Mouse (Mus musculus) mouse trophoblast stem cell (cell line): ENCODE results near the gene Sly.
"Not testable (repeated sequence)": the region's sequence is repeated elsewhere in the genome, so short reads cannot be mapped to it uniquely, and the experiment has no call there.

Source experiments
- in situ Hi-C, 2 experiments: fragments of 300-500 bp; cut with MseI, MboI; formaldehyde crosslinking; loops; 2 replicates in 1 of 2; 3 replicates in 1 of 2; pipeline ENCODE4 v1.15.1; 2025

Sly gene

DNA sequence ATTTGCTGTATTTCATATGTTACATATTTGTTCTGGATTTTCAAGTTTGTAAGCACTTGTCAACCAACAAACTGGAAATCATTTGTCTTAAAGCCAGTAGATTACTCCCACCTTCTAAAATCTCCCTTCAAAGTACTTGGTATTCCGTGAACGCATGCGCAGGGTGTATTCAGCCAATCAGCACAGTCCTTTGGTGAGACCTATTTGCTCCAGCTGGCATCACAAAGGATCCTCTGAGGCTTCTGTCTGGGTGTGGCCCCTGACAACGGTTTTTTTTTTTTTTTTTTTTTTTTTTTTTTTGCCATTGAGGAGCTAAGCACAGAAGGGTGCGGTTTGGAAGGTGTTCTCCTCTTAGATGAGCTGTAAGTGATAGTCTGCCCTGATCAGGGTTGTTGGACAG, at the start of gene Sly:
TSS of gene Sly (plus strand) at position 301 of the 400 bp plus-strand sequence.
- in situ Hi-C loops, result not testable (repeated sequence)
